Mouse (Mus musculus) midbrain, embryonic 11.5 days (tissue): ENCODE results near the gene Zfyve16. TPM values are rescaled to one million over a fixed set of nuclear protein-coding genes. Genes with fewer than 3 reads are reported as not detected.

Experiments
- ATAC-seq: fragments of 200-750 bp; cut with Nextera tagmentation; 2 replicates; pipeline ENCODE4 v1.8.0; 2017; ENCODE audit warnings: moderate TSS enrichment, moderate library complexity; ENCODE audit not compliant: low FRiP score
- DNase-seq: peaks from one replicate; pipeline ENCODE4 v3.0.0; 2015; ENCODE audit warnings: low spot score; ENCODE audit errors: missing footprints
- H3K27ac ChIP-seq: fragments of 300-500 bp; sonication (generic); 2 replicates; pipeline ENCODE4 v1.5.1; 2014; ENCODE audit warnings: low read depth, low read length
- H3K27me3 ChIP-seq: fragments of 300-500 bp; sonication (generic); 2 replicates; pipeline ENCODE4 v1.6.1; 2014; ENCODE audit warnings: mild to moderate bottlenecking, low read length, moderate library complexity, mixed read lengths; ENCODE audit not compliant: control insufficient read depth, insufficient read depth
- H3K36me3 ChIP-seq: fragments of 300-500 bp; sonication (generic); 2 replicates; pipeline ENCODE4 v1.6.1; 2014; ENCODE audit warnings: mild to moderate bottlenecking, low read length, moderate library complexity, mixed read lengths; ENCODE audit not compliant: control insufficient read depth, insufficient read depth
- H3K4me1 ChIP-seq: fragments of 300-500 bp; sonication (generic); 2 replicates; pipeline ENCODE4 v1.6.1; 2014; ENCODE audit warnings: low read length; ENCODE audit not compliant: control insufficient read depth, insufficient read depth
- H3K4me2 ChIP-seq: fragments of 300-500 bp; sonication (generic); 2 replicates; pipeline ENCODE4 v1.6.1; 2014; ENCODE audit warnings: mild to moderate bottlenecking, moderate library complexity
- H3K4me3 ChIP-seq: fragments of 300-500 bp; sonication (generic); 2 replicates; pipeline ENCODE4 v1.5.1; 2014; ENCODE audit warnings: low read depth, low read length
- H3K9ac ChIP-seq: fragments of 300-500 bp; sonication (generic); 2 replicates; pipeline ENCODE4 v1.6.1; 2014; ENCODE audit warnings: low read length
- H3K9me3 ChIP-seq: fragments of 300-500 bp; sonication (generic); 2 replicates; pipeline ENCODE4 v1.6.1; 2016; ENCODE audit warnings: low read length; ENCODE audit not compliant: control insufficient read depth
- WGBS: fragments of 180-500 bp; shearing (Covaris S2); extraction: QIAGEN DNeasy Blood & Tissue Kit; methylation state at CpG from one replicate; pipeline ENCODE4 v1.1.7; 2014; 5-methylcytosine and 5-hydroxymethylcytosine counted together
- polyA plus RNA-seq: library from polyadenylated mRNA; unstranded; fragments of >200 nt; fragmentation: Nextera tagmentation; extraction: Ambion mirVana; gene quantifications from 2 replicates; pipeline ENCODE4 v1.2.1, GENCODE M21; 2014

Zfyve16 gene
- polyA plus RNA-seq, 1 experiment from 2014 or later = 13.4 TPM

GRCm38 (mm10) chr13:92483852-92484463 is 46.7 kb downstream of the Zfyve16 start, which contains the start of gene Fam151b:
TSS of gene Fam151b (minus strand) at chr13:92484015.
- Histone ChIP-seq H3K27ac (no peak within 1 kb of the TSS), H3K4me1 (no peaks in the 10 kb centered on the region; the same call in 1 of the 2 replicates), H3K36me3 (no peaks in the 10 kb centered on the region), H3K9ac (peak within 1 kb of the TSS; percentile 62), H3K9me3 (no peaks in the 10 kb centered on the region), H3K27me3 (no peaks in the 10 kb centered on the region), H3K4me3 (peak within 1 kb of the TSS; percentile 39), H3K4me2 (peak within 1 kb of the TSS; percentile 67)
- WGBS = 7% methylated on average over 19 of the region's 19 CpGs
- ATAC-seq = peak; percentile 100
- DNase-seq = peak; percentile 98

GRCm38 (mm10) chr13:92483348-92483747 is 47.3 kb downstream of the Zfyve16 start:
- peak; percentile 90 for DNase-seq
- H3K9me3 ChIP-seq = no peaks in the 10 kb centered on the region
- peak; percentile 68 for ATAC-seq
- peak overlapping the region; percentile 39 for H3K4me3 ChIP-seq
- no peak overlapping the region for H3K27ac ChIP-seq
- peak overlapping the region; percentile 62 for H3K9ac ChIP-seq
- peak overlapping the region; percentile 67 for H3K4me2 ChIP-seq
- WGBS = 7% methylated on average over 3 of the region's 3 CpGs
- no peaks in the 10 kb centered on the region for H3K27me3 ChIP-seq
- H3K36me3 ChIP-seq = no peaks in the 10 kb centered on the region
- no peaks in the 10 kb centered on the region; the same call in 1 of the 2 replicates for H3K4me1 ChIP-seq

GRCm38 (mm10) chr13:92470151-92470550 is 60.5 kb downstream of the Zfyve16 start:
- 82% methylated on average over 2 of the region's 2 CpGs for WGBS
- Histone ChIP-seq H3K27ac (no peak overlapping the region), H3K9me3 (no peaks in the 10 kb centered on the region), H3K4me3 (no peak overlapping the region), H3K4me2 (no peak overlapping the region), H3K9ac (no peak overlapping the region), H3K4me1 (no peaks in the 10 kb centered on the region), H3K36me3 (no peaks in the 10 kb centered on the region), H3K27me3 (no peaks in the 10 kb centered on the region)
- ATAC-seq (no peak), DNase-seq (no peak)

GRCm38 (mm10) chr13:92469381-92469780 is 61.3 kb downstream of the Zfyve16 start:
- ATAC-seq = no peak
- H3K9me3 ChIP-seq = no peaks in the 10 kb centered on the region
- no peak overlapping the region for H3K4me3 ChIP-seq
- WGBS = 73% methylated on average over 2 of the region's 2 CpGs
- no peaks in the 10 kb centered on the region for H3K36me3 ChIP-seq
- no peaks in the 10 kb centered on the region for H3K4me1 ChIP-seq
- no peak overlapping the region for H3K4me2 ChIP-seq
- H3K27ac ChIP-seq = no peak overlapping the region
- H3K9ac ChIP-seq = no peak overlapping the region
- H3K27me3 ChIP-seq = no peaks in the 10 kb centered on the region
- DNase-seq = no peak

- 73% methylated on average over 9 of the region's 9 CpGs for WGBS
- Histone ChIP-seq H3K27ac (no peak overlapping the region), H3K4me1 (no peaks in the 10 kb centered on the region), H3K4me3 (no peak overlapping the region), H3K27me3 (no peaks in the 10 kb centered on the region), H3K4me2 (no peak overlapping the region), H3K9me3 (no peaks in the 10 kb centered on the region), H3K9ac (no peak overlapping the region), H3K36me3 (no peaks in the 10 kb centered on the region)
- DNase-seq (no peak), ATAC-seq (no peak)
These were observed 62.8 kb downstream of the Zfyve16 start for GRCm38 (mm10) chr13:92467891-92468290.

- no peak for ATAC-seq
- WGBS = 90% methylated on average over 3 of the region's 3 CpGs
These were observed 66.0 kb downstream of the Zfyve16 start for GRCm38 (mm10) chr13:92464698-92465097.

GRCm38 (mm10) chr13:92446872-92447271 is 83.8 kb downstream of the Zfyve16 start:
- Histone ChIP-seq H3K36me3 (no peaks in the 10 kb centered on the region), H3K4me2 (no peak overlapping the region), H3K4me3 (no peak overlapping the region), H3K27ac (no peak overlapping the region), H3K4me1 (no peaks in the 10 kb centered on the region), H3K9ac (no peak overlapping the region), H3K27me3 (no peaks in the 10 kb centered on the region), H3K9me3 (no peaks in the 10 kb centered on the region)
- 92% methylated on average over 7 of the region's 7 CpGs for WGBS
- DNase-seq (no peak), ATAC-seq (no peak)

More at GRCm38 (mm10) chr13:92464698-92465097, 66.0 kb downstream of the Zfyve16 start:
- Histone ChIP-seq H3K4me1 (no peaks in the 10 kb centered on the region), H3K27me3 (no peaks in the 10 kb centered on the region), H3K4me2 (no peak overlapping the region), H3K4me3 (no peak overlapping the region), H3K9ac (no peak overlapping the region), H3K9me3 (no peaks in the 10 kb centered on the region), H3K36me3 (no peaks in the 10 kb centered on the region), H3K27ac (no peak overlapping the region)
- DNase-seq = no peak

- Histone ChIP-seq H3K36me3 (no peaks in the 10 kb centered on the region), H3K27ac (no peak overlapping the region), H3K4me1 (no peaks in the 10 kb centered on the region), H3K9me3 (no peaks in the 10 kb centered on the region), H3K4me3 (no peak overlapping the region), H3K27me3 (no peaks in the 10 kb centered on the region), H3K9ac (no peak overlapping the region), H3K4me2 (no peak overlapping the region)
- DNase-seq (no peak), ATAC-seq (no peak)
- WGBS = 76% methylated on average over 13 of the region's 13 CpGs
These were observed 90.4 kb downstream of the Zfyve16 start for GRCm38 (mm10) chr13:92440286-92440685.

GRCm38 (mm10) chr13:92438656-92439055 is 92.0 kb downstream of the Zfyve16 start:
- H3K4me3 ChIP-seq = no peak overlapping the region
- ATAC-seq = no peak
- H3K4me2 ChIP-seq = no peak overlapping the region
- DNase-seq = no peak
- no peaks in the 10 kb centered on the region for H3K36me3 ChIP-seq
- 92% methylated on average over 10 of the region's 10 CpGs for WGBS
- no peak overlapping the region for H3K27ac ChIP-seq
- no peak overlapping the region for H3K9ac ChIP-seq
- H3K4me1 ChIP-seq = no peaks in the 10 kb centered on the region
- H3K27me3 ChIP-seq = no peaks in the 10 kb centered on the region
- H3K9me3 ChIP-seq = no peaks in the 10 kb centered on the region
